ENCODE assay signal across 9 mouse cellular contexts in the genomic region with DNA sequence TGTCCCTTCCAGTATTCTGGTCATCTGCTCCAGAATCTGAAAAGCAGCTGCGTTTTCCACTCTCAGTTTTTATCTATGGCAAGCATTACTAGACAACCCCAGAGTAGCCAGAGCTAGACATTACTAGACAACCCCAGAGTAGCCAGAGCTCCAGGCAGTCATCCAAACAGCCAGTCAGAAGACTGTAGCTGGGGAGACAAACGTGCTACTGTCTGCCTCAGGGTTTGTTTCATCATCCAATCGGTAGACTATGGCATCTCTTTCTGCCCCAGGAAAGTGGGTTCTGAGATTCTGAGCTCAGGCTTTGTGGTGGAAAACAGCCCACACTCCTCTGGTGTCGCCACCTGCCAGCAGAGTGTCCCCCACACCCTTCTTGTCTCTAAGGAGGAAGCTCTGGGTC. TPM values are rescaled to one million over a fixed set of nuclear protein-coding genes. Genes with fewer than 3 reads are reported as not detected.
DNase-seq lines count a peak whose midpoint lies in the region; ATAC-seq and TF ChIP-seq lines count a peak whose summit lies in the region.
"Had no signal": no experiment of that assay in that cellular context is flagged by ENCODE, and none has a peak within 500 bp of the region (broad histone marks: within the 10 kb centered on the region; RNA-seq: fewer than 3 reads in every experiment).

No protein-coding gene starts in this region.

- peak; percentile 72; the same call in 1 of the 2 replicates for ATAC-seq in forebrain, embryonic 12.5 days (ENCODE audit: low FRiP score)
- peak; percentile 54 for ATAC-seq in lung, postnatal 0 days
- no peak for ATAC-seq in erythroid progenitor cell, adult 5-6 weeks (replicated peaks; ENCODE audit: low FRiP score, poor library complexity, severe bottlenecking)

- peak overlapping the region; percentile 40; the same call in 1 of the 2 replicates for H3K9ac ChIP-seq in CH12.LX (ENCODE audit: insufficient read depth, low read depth)
- H3K9ac ChIP-seq in forebrain, embryonic 12.5 days: no peak overlapping the region
- H3K9ac ChIP-seq in lung, postnatal 0 days (replicated peaks; ENCODE audit: low read depth): no peak overlapping the region

- intact Hi-C loops in heart, postnatal 10 days (cut with DNase I): loop anchor here (5.0 kb wide), 1 partner anchor 110 kb away; no protein-coding TSS in a partner anchor

- H3K79me2 ChIP-seq in CH12.LX (replicated peaks; ENCODE audit: control insufficient read depth, extremely low read depth, insufficient read depth, poor library complexity, severe bottlenecking): no peaks in the 10 kb centered on the region

- H3K4me3 ChIP-seq in CH12.LX (replicated peaks in 1 of 3; ENCODE audit: low read depth in 2 of 3, low read length in 2 of 3, poor library complexity in 1 of 3): peak overlapping the region in 2 of 3 experiments; percentile 31 to 34
- 0 out of 2 replicates have a peak overlapping the region, but pooled peaks have one; percentile 7 for H3K4me3 ChIP-seq in forebrain, embryonic 12.5 days (replicated peaks)
- H3K4me3 ChIP-seq in lung, postnatal 0 days (ENCODE audit: low read depth, low read length): no peak overlapping the region

- 31% methylated on average over 4 of the region's 4 CpGs for WGBS in forebrain, embryonic 12.5 days
- WGBS in lung, postnatal 0 days: 21% methylated on average over 4 of the region's 4 CpGs

- in situ Hi-C loops in CH12.LX (cut with MboI; ENCODE audit: low pct_ligation_motif_present, low pct_unique_long_range_greater_than_20kb, low sequenced_read_pairs): no loop called here

- peaks cover 20% of the 10 kb centered on the region for H3K27me3 ChIP-seq in CH12.LX (replicated peaks)
- H3K27me3 ChIP-seq in forebrain, embryonic 12.5 days: no peaks in the 10 kb centered on the region
- H3K27me3 ChIP-seq in lung, postnatal 0 days (replicated peaks; ENCODE audit: insufficient read depth, low read length): no peaks in the 10 kb centered on the region

- TF ChIP-seq POLR2A in CH12.LX (IDR thresholded peaks at IDR 0.05; ENCODE audit: low read depth, low read length): no peak

- DNase-seq in CH12.LX (ENCODE audit: extremely low read depth): peak; percentile 60
- peak; percentile 94 for DNase-seq in brain, adult 2 months (ENCODE audit: low read depth, low spot score)
- DNase-seq in heart, postnatal 10 days: peak; percentile 84 to 86
- peak; percentile 44 to 49 for DNase-seq in kidney, postnatal 25 days
- peak; percentile 77 for DNase-seq in lung, postnatal 0 days (ENCODE audit: low spot score)
- peak; percentile 43 for DNase-seq in ovary, postnatal 36 days (ENCODE audit: low spot score)

- H3K4me1 ChIP-seq in CH12.LX (ENCODE audit: control insufficient read depth in 1 of 2, insufficient read depth in 2 of 2): peaks cover 6 to 54% of the 10 kb centered on the region in 2 experiments
- H3K4me1 ChIP-seq in forebrain, embryonic 12.5 days: no peaks in the 10 kb centered on the region
- H3K4me1 ChIP-seq in lung, postnatal 0 days (ENCODE audit: insufficient read depth, low read depth, low read length): no peaks in the 10 kb centered on the region

- TF ChIP-seq CTCF in CH12.LX (conservative IDR thresholded peaks at IDR 0.05 in 1 of 2, IDR thresholded peaks at IDR 0.05 in 1 of 2; ENCODE audit: low read depth in 2 of 2, low read length in 2 of 2): no peak; a peak in 1 of 4 replicates
- TF ChIP-seq CTCF in lung, postnatal 0 days (IDR thresholded peaks at IDR 0.05): no peak

- no peaks in the 10 kb centered on the region for H3K36me3 ChIP-seq in CH12.LX (replicated peaks in 1 of 2; ENCODE audit: control insufficient read depth in 1 of 2, insufficient read depth in 1 of 2, low read length in 1 of 2)
- H3K36me3 ChIP-seq in forebrain, embryonic 12.5 days (replicated peaks): no peaks in the 10 kb centered on the region
- H3K36me3 ChIP-seq in lung, postnatal 0 days (ENCODE audit: insufficient read depth, low read length): no peaks in the 10 kb centered on the region

- no peaks in the 10 kb centered on the region for H3K9me3 ChIP-seq in CH12.LX (replicated peaks; ENCODE audit: low read length)
- no peaks in the 10 kb centered on the region for H3K9me3 ChIP-seq in forebrain, embryonic 12.5 days
- no peaks in the 10 kb centered on the region for H3K9me3 ChIP-seq in lung, postnatal 0 days (ENCODE audit: low read length)

- H3K4me2 ChIP-seq in CH12.LX (ENCODE audit: insufficient read depth, low read depth, poor library complexity, severe bottlenecking): peak overlapping the region; percentile 80
- peak overlapping the region; percentile 34 for H3K4me2 ChIP-seq in forebrain, embryonic 12.5 days
- H3K4me2 ChIP-seq in lung, postnatal 0 days (replicated peaks; ENCODE audit: low read depth, low read length): no peak overlapping the region

- dilution Hi-C loops in CH12.LX (cut with MboI; ENCODE audit: extremely low pct_ligation_motif_present, extremely low pct_unique_long_range_greater_than_20kb, low sequenced_read_pairs): no loop called here

- no peak for TF ChIP-seq EP300 in CH12.LX (IDR thresholded peaks at IDR 0.05; ENCODE audit: low read length)
- TF ChIP-seq EP300 in lung, postnatal 0 days (IDR thresholded peaks at IDR 0.05): no peak

- TF ChIP-seq RAD21 in CH12.LX (IDR thresholded peaks at IDR 0.05; ENCODE audit: low read depth, low read length): no peak

- H3K27ac ChIP-seq in CH12.LX (ENCODE audit: insufficient read depth, low read depth): no peak overlapping the region
- H3K27ac ChIP-seq in forebrain, embryonic 12.5 days: no peak overlapping the region
- no peak overlapping the region for H3K27ac ChIP-seq in lung, postnatal 0 days (ENCODE audit: low read length)

TF ChIP-seq in CH12.LX, 34 proteins besides CTCF, POLR2A, EP300 and RAD21:
- TF ChIP-seq ELF1 (IDR thresholded peaks at IDR 0.05; ENCODE audit: low read depth, low read length) (peak; percentile 52; the same call in 1 of the 2 replicates), MAFK (IDR thresholded peaks at IDR 0.05; ENCODE audit: insufficient replicate concordance, low read length) (no peak), HCFC1 (IDR thresholded peaks at IDR 0.05; ENCODE audit: low read depth, low read length) (peak; percentile 80), TBP (conservative IDR thresholded peaks at IDR 0.05; ENCODE audit: low read depth, low read length) (peak; percentile 77; the same call in 1 of the 2 replicates), USF1 (IDR thresholded peaks at IDR 0.05; ENCODE audit: low read depth, low read length) (no peak), TCF12 (IDR thresholded peaks at IDR 0.05; ENCODE audit: low read depth, low read length) (0 out of 2 replicates have a peak, but pooled peaks have one; percentile 42), SIN3A (IDR thresholded peaks at IDR 0.05; ENCODE audit: low read length) (peak; percentile 71; the same call in 1 of the 2 replicates)

RNA-seq across cellular contexts. Expression of a gene that starts 23.3 kb away (rescaled TPM):
- total RNA-seq in CH12.LX (2012; rRNA removed) (not detected in 2 replicates), CH12.LX (2014; rRNA removed) (not detected in 2 replicates)
- 0.08 and 0.09 TPM in 2 replicates for polyA plus RNA-seq in CH12.LX (2012; ENCODE audit: insufficient read length, low read depth)
- polyA plus RNA-seq in forebrain, embryonic 12.5 days (2016; fragmentation: Nextera tagmentation; extraction: Ambion mirVana): not detected in 2 replicates
- total RNA-seq in heart, postnatal 10 days (2021): not detected
- 0.04 TPM in 1 of 2 replicates, not detected in the other for polyA plus RNA-seq in lung, postnatal 0 days (2015; fragmentation: Nextera tagmentation; extraction: Ambion mirVana)
- not detected in 2 replicates for total RNA-seq in erythroid progenitor cell, adult 5-6 weeks (2015; ENCODE audit: low replicate concordance)
- total RNA-seq in erythroid progenitor cell, adult 5-6 weeks (2017; ENCODE audit: low replicate concordance): not detected in 2 replicates

RNA-seq across cellular contexts. Expression of a gene that starts 33.4 kb away (rescaled TPM):
- total RNA-seq in CH12.LX (2012; rRNA removed) (not detected in 2 replicates), CH12.LX (2014; rRNA removed) (not detected in 2 replicates)
- not detected in 2 replicates for polyA plus RNA-seq in CH12.LX (2012; ENCODE audit: insufficient read length, low read depth)
- not detected in 2 replicates for polyA plus RNA-seq in forebrain, embryonic 12.5 days (2016; fragmentation: Nextera tagmentation; extraction: Ambion mirVana)
- not detected for total RNA-seq in heart, postnatal 10 days (2021)
- not detected in 2 replicates for polyA plus RNA-seq in lung, postnatal 0 days (2015; fragmentation: Nextera tagmentation; extraction: Ambion mirVana)
- not detected in 2 replicates for total RNA-seq in erythroid progenitor cell, adult 5-6 weeks (2015; ENCODE audit: low replicate concordance)
- not detected in 2 replicates for total RNA-seq in erythroid progenitor cell, adult 5-6 weeks (2017; ENCODE audit: low replicate concordance)

RNA-seq across cellular contexts. Expression of a gene that starts 45.0 kb away (rescaled TPM):
- not detected in 2 replicates for total RNA-seq in CH12.LX (2012; rRNA removed)
- not detected in 2 replicates for total RNA-seq in CH12.LX (2014; rRNA removed)
- not detected in 2 replicates for polyA plus RNA-seq in CH12.LX (2012; ENCODE audit: insufficient read length, low read depth)
- not detected in 2 replicates for polyA plus RNA-seq in forebrain, embryonic 12.5 days (2016; fragmentation: Nextera tagmentation; extraction: Ambion mirVana)
- total RNA-seq in heart, postnatal 10 days (2021): not detected
- not detected in 2 replicates for polyA plus RNA-seq in lung, postnatal 0 days (2015; fragmentation: Nextera tagmentation; extraction: Ambion mirVana)
- not detected in 2 replicates for total RNA-seq in erythroid progenitor cell, adult 5-6 weeks (2015; ENCODE audit: low replicate concordance)
- total RNA-seq in erythroid progenitor cell, adult 5-6 weeks (2017; ENCODE audit: low replicate concordance): not detected in 2 replicates
- total RNA-seq: adrenal gland, postnatal 4 days had no signal

RNA-seq across cellular contexts. Expression of a gene that starts 54.0 kb away (rescaled TPM):
- 0.08 and 0.13 TPM in 2 replicates for total RNA-seq in CH12.LX (2012; rRNA removed)
- 0.36 and 0.42 TPM in 2 replicates for total RNA-seq in CH12.LX (2014; rRNA removed)
- 0.23 TPM in 1 of 2 replicates, not detected in the other for polyA plus RNA-seq in CH12.LX (2012; ENCODE audit: insufficient read length, low read depth)
- not detected in 2 replicates for polyA plus RNA-seq in forebrain, embryonic 12.5 days (2016; fragmentation: Nextera tagmentation; extraction: Ambion mirVana)
- not detected for total RNA-seq in heart, postnatal 10 days (2021)
- 0.32 and 0.89 TPM in 2 replicates for polyA plus RNA-seq in lung, postnatal 0 days (2015; fragmentation: Nextera tagmentation; extraction: Ambion mirVana)
- not detected in 2 replicates for total RNA-seq in erythroid progenitor cell, adult 5-6 weeks (2015; ENCODE audit: low replicate concordance)
- not detected in 2 replicates for total RNA-seq in erythroid progenitor cell, adult 5-6 weeks (2017; ENCODE audit: low replicate concordance)

Comparison
In these comparisons a context has a peak if more than half of its experiments do, and no peak if none do; other contexts are left out.
1. DNase-seq: peak in every context shown above with its lines; median percentile 94 in brain, adult 2 months; 85 in heart, postnatal 10 days; 77 in lung, postnatal 0 days; 60 in CH12.LX; 46 in kidney, postnatal 25 days; 43 in ovary, postnatal 36 days.